Mouse (Mus musculus): ENCODE data around the gene Pde8b.

GRCm38 (mm10) chr13:95186741-95187035, 63.4 kb downstream of the Pde8b start:
- no peak for TF ChIP-seq CTCF (IDR thresholded peaks at IDR 0.05; ENCODE audit: borderline replicate concordance, control insufficient read depth, extremely low read depth, insufficient read depth, low read length, poor library complexity)
- TF ChIP-seq POLR2A (IDR thresholded peaks at IDR 0.05; ENCODE audit: control insufficient read depth, extremely low read depth, insufficient read depth, low read length, poor library complexity): no peak
